Mouse (Mus musculus): Measurements from ENCODE around the gene H2afv. TPM values are rescaled to one million over a fixed set of nuclear protein-coding genes. Genes with fewer than 3 reads are reported as not detected.
"Not testable (repeated sequence)": the region's sequence is repeated elsewhere in the genome, so short reads cannot be mapped to it uniquely, and the experiment has no call there.

The H2afv gene
- total RNA-seq, 1 experiment from 2014 or later, result 46.2 TPM

DNA sequence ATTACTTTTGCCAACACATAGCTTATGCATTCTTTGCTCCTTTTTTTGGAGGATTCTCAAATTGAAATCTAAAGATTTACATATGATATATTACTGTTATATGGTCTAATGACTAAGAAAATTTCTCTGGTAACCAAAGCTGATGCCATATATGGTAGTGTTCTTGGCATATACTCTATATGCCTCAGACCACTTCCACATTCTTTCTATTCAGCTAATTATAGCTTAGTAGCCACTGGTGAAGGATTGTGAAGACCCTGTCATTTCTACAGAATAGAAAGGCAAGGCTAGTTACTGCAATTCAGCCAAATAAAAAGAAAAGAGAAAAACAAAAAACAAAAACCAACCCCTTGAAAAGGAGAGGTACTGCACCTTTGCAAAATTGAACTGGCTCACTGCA, 27.8 kb upstream of the H2afv start:
- no peak for ATAC-seq (ENCODE audit: extremely low read depth, insufficient number of reproducible peaks, low FRiP score, poor library complexity, severe bottlenecking)

DNA sequence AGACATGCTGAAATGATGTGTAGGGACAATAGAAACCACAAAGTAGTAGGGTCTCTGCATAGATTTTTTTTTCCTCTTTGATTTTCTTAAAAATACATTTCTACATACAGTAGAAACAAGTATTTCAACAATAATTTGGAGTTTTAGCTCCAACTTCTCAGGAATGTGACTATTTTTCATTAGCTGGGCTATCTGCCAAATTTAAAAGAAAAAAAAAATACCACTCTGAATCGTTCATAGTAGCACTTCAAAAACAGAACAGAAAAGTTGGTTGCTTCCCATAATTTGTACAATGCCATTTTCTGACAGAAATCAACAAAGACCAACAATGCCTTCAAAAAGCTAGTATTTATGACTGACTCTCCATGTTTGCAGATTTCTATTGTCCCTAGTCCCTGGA, 27.2 kb upstream of the H2afv start:
- ATAC-seq (ENCODE audit: extremely low read depth, insufficient number of reproducible peaks, low FRiP score, poor library complexity, severe bottlenecking), result no peak

DNA sequence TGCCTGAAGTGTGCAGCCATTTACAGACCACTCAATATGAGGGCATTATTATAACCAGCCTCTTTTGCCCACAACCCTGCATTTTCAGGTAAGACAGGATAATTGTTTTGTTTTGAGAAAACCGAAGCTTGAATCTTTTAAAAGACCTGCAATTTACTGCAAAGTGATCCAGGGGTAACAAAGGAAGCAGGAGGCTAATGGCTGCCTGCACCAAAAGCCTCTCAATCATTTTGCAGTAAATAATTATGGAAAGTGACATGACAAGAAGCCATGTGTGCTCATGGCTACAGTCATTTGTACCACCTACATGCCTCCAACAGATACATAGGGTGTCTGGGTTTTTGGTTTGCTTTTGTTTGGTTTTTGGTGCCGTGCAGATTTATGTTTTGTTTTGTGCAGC, 26.8 kb upstream of the H2afv start:
- no peak for ATAC-seq (ENCODE audit: extremely low read depth, insufficient number of reproducible peaks, low FRiP score, poor library complexity, severe bottlenecking)

DNA sequence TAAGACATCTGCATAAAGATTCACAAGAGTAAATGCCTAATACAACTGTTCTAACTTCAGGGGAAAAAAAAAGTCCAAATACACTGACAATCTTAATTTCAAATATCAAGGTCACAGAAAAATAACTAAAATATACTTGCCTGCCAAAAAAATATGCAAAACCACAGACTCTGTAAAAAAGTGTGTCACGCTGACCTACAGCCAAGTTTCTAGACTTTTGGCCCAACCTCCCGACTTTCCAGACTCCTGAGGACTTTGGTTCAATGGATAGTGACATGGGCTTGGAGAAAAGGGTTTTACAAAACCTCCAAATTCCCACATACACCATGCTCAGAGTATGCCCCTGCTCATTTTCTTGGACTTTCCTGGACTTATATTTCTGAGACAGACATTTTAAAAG, 24.3 kb upstream of the H2afv start:
- no peak for ATAC-seq (ENCODE audit: extremely low read depth, insufficient number of reproducible peaks, low FRiP score, poor library complexity, severe bottlenecking)

DNA sequence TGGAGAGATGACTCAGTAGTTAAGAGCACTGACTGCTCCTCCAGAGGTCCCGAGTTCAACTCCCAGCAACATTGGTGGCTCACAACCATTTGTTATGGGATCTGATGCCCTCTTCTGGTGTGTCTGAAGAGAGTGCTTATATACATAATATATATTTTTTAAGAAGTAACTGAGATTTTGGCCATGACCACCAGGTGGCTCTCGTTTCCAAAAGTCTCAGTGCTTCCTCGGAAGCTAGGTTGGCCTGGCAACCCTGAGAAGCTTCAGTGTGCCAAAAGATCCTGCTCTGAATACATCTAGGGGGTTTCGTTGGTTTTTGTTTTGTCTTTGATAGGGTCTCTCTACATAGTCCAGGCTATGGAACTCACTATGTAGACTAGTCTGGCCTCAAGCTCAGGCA, 20.9 kb upstream of the H2afv start:
- peak; percentile 75; the same call in 1 of the 2 replicates for ATAC-seq (ENCODE audit: extremely low read depth, insufficient number of reproducible peaks, low FRiP score, poor library complexity, severe bottlenecking)

DNA sequence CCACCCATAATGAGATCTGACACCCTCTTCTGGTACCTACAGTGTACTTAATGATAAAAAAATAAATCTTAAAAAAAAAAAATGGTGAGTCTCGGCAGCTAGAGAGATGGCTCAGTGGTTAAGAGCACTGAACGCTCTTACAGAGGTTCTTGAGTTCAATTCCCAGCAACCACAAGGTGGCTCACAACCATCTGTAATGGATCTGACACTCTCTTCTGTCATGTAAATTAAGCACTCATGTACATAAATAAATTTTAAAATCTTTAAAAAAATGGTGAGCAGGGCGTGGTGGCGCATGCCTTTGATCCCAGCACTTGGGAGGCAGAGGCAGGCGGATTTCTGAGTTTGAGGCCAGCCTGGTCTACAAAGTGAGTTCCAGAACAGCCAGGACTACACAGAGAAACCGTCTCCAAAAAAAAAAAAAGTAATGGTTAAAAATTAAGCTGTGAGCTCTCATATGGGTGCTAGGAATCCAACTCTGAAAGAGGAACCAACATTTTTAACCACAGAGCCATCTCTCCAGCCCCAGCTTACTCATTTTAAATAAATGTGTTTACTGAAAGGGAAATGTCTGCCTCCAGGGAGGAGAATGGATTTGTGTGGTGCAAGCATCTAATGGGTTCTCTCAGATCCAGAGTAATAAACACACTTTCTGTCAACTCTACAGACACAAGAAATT, 19.1 kb upstream of the H2afv start:
- no peak for ATAC-seq (ENCODE audit: extremely low read depth, insufficient number of reproducible peaks, low FRiP score, poor library complexity, severe bottlenecking)

DNA sequence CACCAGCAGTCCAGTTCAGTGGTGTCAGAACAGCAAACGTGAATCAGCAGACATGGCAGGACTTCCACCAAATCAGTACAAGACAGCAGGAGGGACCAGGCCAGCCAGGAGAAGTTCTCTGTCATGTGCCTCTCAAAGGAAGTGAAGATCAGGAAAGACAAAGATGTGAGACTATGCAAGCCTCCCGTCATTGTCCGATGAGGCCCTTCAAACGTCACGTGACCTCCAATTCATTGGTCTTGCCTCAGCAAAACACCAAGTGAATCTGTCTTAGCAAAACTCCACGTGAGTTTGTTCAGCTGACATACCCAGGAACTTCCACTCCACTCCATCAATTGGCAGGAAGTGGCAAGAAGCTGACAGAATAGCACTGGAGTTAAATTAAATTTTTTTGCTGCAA, 11.8 kb upstream of the H2afv start:
- ATAC-seq (ENCODE audit: extremely low read depth, insufficient number of reproducible peaks, low FRiP score, poor library complexity, severe bottlenecking), result no peak

DNA sequence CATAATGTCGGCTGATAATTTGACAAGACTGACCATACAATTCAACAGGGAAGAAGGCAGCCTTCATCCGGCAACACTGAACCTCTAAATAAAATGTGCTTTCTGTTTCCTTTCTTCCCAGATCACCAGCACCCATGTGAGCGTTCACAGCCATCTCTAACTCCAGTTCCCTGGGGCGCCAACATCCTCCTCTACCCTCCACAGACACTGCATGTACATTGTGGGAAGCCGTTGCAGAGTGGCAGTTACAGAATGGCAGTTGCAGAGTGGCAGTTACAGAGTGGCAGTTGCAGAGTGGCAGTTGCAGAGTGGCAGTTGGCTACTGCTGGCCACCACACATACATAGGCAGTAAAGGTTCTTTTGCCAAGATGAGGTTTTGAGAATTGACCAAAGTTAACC, 3.9 kb upstream of the H2afv start:
- not testable (repeated sequence) for ATAC-seq (ENCODE audit: extremely low read depth, insufficient number of reproducible peaks, low FRiP score, poor library complexity, severe bottlenecking)

DNA sequence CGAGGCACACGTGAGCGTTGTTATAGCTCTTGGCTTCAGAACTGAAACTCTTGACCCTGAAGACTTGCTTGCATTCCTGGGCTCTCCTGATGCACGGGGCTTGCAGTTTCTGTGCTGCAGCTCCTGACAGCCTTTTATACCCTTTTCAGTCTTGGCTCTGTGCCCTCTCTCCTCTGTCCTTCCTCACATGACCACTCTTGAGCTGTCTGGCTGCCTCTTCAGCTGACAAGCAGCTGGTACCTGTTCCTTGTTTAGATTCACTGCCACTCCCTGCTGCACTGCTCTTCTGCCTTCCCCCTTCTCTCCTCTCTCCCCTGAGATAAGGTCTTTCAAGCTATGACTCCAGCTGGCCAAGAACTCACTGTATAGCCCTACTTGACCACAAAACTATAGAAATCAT, 3.2 kb upstream of the H2afv start:
- no peak for ATAC-seq (ENCODE audit: extremely low read depth, insufficient number of reproducible peaks, low FRiP score, poor library complexity, severe bottlenecking)

DNA sequence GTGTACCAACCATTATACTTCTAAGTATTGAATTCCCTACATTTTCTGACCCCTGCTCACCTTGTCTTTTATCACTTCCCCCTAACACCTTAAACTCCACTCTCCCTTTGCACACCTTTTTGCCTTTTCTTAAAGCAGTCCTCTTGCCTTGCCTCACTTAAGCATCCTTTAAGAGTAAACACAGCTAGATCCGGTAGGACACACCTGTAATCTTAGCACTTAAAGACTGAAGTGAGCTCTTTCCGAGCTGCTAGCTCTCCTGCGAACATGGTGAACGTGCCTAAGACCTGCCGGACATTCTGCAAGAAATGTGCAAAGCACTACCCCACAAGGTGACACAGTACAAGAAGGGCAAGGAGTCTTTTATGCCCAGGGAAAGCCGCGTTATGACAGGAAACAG, 1.7 kb upstream of the H2afv start:
- no peak for ATAC-seq (ENCODE audit: extremely low read depth, insufficient number of reproducible peaks, low FRiP score, poor library complexity, severe bottlenecking)

DNA sequence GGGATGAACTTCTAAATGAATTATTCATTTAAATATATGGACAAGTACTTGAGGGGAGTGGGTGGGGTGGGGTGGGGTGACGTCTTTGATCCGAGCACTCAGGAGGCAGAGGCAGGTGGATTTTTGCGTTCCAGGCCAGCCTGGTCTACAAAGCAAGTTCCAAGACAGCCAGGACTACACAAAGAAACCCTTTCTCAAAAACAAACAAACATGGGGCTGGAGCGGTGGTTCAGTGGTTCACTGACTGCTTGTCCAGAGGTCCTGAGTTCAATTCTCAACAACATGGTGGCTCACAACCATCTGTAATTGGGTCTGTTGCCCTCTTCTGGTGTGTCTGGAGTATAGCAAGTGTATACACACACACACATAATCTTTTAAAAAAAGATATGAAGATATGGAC, 1.2 kb upstream of the H2afv start:
- ATAC-seq (ENCODE audit: extremely low read depth, insufficient number of reproducible peaks, low FRiP score, poor library complexity, severe bottlenecking), result no peak

DNA sequence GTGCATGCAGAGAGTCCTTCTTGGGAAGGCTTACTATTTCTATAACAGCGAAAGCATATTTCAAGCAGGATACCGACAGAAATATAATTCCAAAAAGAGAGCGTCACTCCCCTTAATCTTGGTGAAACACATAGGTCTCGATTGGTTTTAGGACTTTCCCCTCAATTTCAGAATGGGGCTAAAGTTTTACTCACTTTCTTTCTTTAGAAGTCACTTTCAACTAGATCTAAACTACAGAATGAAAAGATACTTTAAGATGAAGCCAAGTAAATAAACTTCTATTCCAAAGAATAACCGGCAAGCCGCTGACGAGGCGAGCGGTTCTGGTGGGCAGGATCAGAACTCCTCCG, 541 bp downstream of the H2afv start:
- no peak for ATAC-seq (ENCODE audit: extremely low read depth, insufficient number of reproducible peaks, low FRiP score, poor library complexity, severe bottlenecking)

DNA sequence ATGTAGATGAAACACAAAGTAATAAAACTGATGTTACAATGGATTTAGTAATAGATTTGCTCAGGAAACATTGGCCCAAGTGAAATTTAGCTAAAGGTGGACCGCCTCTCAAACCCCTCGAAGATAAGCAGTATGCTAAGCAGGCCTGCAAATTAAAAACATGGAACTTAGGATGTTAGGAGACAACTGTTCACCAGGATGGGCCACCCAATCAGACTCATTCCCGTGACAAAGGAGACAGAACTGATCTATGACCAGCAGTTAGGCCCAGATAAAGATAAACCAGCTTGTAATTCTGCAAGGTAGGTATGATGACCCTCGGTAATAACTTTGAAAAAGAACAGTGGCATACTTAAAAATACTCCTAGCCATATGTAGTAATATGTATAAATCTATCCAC, 1.1 kb downstream of the H2afv start:
- no peak for ATAC-seq (ENCODE audit: extremely low read depth, insufficient number of reproducible peaks, low FRiP score, poor library complexity, severe bottlenecking)

DNA sequence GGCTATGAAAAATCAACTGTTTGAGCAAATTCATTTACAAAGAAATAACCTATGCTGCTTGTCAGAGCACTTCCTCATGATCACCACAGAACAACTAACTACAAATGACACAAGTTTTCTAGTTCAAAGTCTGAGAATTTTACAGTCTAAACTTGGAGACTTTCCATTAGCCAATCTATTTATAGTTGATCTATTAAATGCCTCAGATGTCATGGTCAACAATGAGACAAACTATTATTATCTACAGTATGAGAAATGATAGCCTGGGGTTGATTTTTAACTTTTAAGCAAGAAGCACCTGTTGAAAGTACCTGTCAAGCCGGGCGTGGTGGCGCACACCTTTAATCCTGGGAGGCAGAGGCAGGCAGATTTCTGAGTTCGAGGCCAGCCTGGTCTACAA, 1.7 kb downstream of the H2afv start:
- no peak for ATAC-seq (ENCODE audit: extremely low read depth, insufficient number of reproducible peaks, low FRiP score, poor library complexity, severe bottlenecking)

DNA sequence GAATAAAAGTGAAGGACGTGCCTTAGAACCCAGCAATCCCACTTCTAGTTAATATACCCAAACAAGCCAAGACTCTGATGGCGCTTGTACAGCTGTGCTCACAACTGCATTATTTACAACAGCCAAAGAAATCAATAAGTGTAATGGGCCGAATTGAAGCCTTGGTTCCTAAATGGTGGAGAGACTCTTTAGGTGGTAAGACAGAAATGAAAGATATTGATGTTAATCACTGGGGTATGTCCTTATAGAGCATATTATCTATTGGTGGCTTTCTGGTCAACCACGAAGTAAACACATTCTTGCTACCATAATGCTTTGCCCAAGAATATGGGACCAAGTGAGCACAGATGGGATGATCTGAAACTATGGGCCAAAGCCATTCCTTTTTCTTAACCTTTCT, 4.1 kb downstream of the H2afv start:
- no peak for ATAC-seq (ENCODE audit: extremely low read depth, insufficient number of reproducible peaks, low FRiP score, poor library complexity, severe bottlenecking)

DNA sequence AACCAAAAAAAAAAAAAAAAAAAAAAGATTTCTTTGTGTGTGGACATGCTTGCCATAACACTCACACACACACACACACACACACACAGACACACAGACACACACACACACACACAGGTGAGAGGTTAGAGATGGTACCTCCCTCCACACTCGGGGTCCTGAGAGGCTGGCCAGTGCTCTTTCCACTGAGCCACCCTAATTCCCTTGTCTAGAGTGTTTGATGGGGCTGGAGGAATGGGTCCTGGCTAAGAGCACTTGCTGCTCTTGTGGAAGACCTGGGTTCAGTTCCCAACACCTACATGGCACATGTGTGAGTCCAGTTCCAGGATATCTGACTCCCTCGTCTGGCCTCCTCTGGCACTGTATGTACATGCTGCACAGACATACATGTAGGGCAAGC, 6.6 kb downstream of the H2afv start:
- ATAC-seq (ENCODE audit: extremely low read depth, insufficient number of reproducible peaks, low FRiP score, poor library complexity, severe bottlenecking), result no peak

DNA sequence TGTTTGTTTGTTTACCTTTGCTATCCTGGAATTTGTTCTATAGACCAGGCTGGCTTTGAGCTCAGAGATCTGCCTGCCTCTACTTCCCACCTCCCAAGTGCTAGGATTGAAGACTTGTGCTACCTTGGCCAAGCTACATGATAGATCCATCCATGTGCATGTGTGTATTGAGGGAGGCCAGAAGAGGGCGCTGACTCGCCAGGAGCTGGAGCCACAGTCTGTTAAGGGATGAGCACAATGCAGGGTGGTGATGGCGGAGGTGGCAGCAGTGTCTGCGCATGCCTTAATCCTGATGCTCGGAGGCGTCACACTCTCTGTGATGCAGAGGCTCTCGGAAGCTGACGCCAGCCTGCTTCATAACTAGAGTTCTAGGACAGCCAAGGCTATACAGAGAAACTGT, 7.8 kb downstream of the H2afv start:
- peak; percentile 76 for ATAC-seq (ENCODE audit: extremely low read depth, insufficient number of reproducible peaks, low FRiP score, poor library complexity, severe bottlenecking)

DNA sequence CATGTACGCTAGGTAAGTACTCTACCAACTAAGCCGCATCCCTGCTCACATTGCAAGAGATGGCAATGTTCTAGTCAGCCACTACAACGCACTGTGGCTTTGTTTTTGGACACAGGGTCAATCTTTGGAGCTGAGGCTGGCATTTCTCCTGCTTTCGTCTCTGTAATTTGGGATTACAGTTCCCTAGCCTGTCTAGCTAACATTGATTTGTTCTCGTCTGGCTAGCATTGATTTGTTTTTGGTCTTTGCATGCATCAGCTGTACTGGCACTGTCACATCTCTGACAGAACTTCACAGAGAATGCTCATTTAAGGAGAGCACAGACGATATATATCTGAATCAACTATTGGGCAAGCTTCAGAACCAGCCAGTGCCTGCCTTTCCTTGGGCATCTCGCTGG, 14.1 kb downstream of the H2afv start:
- no peak for ATAC-seq (ENCODE audit: extremely low read depth, insufficient number of reproducible peaks, low FRiP score, poor library complexity, severe bottlenecking)

DNA sequence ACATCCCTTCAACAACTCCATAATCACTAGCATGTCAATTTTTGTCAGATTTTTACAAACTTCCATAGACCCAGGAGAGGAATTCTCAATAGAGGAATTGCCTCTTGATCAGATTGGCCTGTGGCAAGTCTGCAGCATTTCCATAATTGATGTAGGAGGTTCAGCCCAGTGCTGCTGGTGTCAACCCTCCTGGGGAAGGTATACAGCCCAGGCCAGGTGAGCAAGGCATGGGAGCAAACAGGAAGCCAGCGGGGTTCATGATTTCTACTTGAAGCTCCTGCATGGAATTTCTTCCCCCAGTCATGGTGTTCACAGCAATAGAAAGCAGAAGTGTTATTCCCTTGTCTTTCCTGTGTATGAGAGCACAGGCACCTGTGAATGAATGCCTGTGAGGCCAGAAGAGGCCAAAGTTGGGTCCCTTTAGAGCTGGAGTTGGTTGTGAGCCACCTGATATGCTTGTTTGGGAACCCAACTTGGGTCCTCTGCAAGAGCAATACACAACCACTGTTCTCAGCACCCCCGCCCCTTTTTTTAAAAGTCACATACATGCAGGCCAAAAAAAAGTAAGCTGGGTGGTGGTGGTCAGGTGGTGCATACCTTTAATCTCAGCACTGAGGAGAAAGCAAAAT, 23.4 kb downstream of the H2afv start:
- no peak for ATAC-seq (ENCODE audit: extremely low read depth, insufficient number of reproducible peaks, low FRiP score, poor library complexity, severe bottlenecking)

DNA sequence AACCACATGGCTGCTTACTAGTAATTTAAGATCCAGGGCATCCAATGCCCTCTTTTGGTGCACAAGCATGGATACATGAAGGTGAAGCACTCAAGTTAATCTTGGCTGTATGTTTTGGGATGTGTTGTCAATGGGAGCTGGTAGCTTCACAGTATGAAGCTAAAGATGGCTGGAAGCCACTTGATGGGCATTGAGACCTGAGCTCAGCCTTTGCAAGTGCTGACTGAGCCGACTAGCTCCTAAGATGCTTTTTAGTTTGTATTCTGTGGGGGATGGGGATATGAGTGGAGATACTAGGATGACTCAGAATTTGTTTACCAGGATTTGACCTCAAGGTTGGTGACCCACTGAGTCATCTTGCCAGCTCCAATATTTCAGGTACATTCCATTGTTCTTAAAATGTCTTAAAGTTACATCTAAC, 23.9 kb downstream of the H2afv start:
- no peak for ATAC-seq (ENCODE audit: extremely low read depth, insufficient number of reproducible peaks, low FRiP score, poor library complexity, severe bottlenecking)

DNA sequence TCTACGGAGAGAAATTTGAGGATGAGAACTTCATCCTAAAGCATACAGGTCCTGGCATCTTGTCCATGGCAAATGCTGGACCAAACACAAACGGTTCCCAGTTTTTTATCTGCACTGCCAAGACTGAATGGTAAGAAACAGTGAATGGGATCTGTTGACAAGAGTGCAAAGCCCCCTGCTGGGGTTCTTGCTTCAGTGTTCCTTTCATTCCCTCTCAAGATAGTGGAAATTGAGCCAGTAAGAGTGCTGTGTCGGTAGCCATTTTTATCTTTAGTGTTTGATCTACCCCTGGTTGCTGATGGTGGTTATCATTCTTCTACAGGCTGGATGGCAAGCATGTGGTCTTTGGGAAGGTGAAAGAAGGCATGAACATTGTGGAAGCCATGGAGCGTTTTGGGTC, 25.1 kb downstream of the H2afv start:
- ATAC-seq (ENCODE audit: extremely low read depth, insufficient number of reproducible peaks, low FRiP score, poor library complexity, severe bottlenecking), result not testable (repeated sequence)

Measured in neutrophil, adult 5-6 weeks (primary cell).